Mouse (Mus musculus) neural tube, embryonic 12.5 days (tissue): ENCODE data around the gene Dcun1d5. TPM values are rescaled to one million over a fixed set of nuclear protein-coding genes. Genes with fewer than 3 reads are reported as not detected.
A peak's percentile ranks its signal among the peaks of the same experiment; 100 is the strongest.
"Not testable (repeated sequence)": the region's sequence is repeated elsewhere in the genome, so short reads cannot be mapped to it uniquely, and the experiment has no call there.

ENCODE experiments used
- ATAC-seq: fragments of 200-750 bp; cut with Nextera tagmentation; 2 replicates; pipeline ENCODE4 v1.8.0; 2017; ENCODE audit warnings: low read depth, mild to moderate bottlenecking, moderate TSS enrichment, moderate library complexity; ENCODE audit not compliant: low FRiP score
- H3K27ac ChIP-seq: fragments of 300-500 bp; sonication (generic); 2 replicates; pipeline ENCODE4 v1.5.1; 2016
- H3K27me3 ChIP-seq: fragments of 300-500 bp; sonication (generic); replicated peaks from 2 replicates; pipeline ENCODE4 v1.6.1; 2016; ENCODE audit warnings: mild to moderate bottlenecking
- H3K36me3 ChIP-seq: fragments of 300-500 bp; sonication (generic); 2 replicates; pipeline ENCODE4 v1.6.1; 2016; ENCODE audit warnings: mild to moderate bottlenecking
- H3K4me1 ChIP-seq: fragments of 300-500 bp; sonication (generic); 2 replicates; pipeline ENCODE4 v1.6.1; 2016
- H3K4me2 ChIP-seq: fragments of 300-500 bp; sonication (generic); replicated peaks from 2 replicates; pipeline ENCODE4 v1.6.1; 2016; ENCODE audit warnings: mild to moderate bottlenecking
- H3K4me3 ChIP-seq: fragments of 300-500 bp; sonication (generic); 2 replicates; pipeline ENCODE4 v1.5.1; 2016
- H3K9ac ChIP-seq: fragments of 300-500 bp; sonication (generic); 2 replicates; pipeline ENCODE4 v1.6.1; 2016; ENCODE audit warnings: mild to moderate bottlenecking
- H3K9me3 ChIP-seq: fragments of 300-500 bp; sonication (generic); 2 replicates; pipeline ENCODE4 v1.6.1; 2016; ENCODE audit warnings: mild to moderate bottlenecking
- WGBS: fragments of 180-500 bp; shearing (Covaris S2); methylation state at CpG from one replicate; pipeline ENCODE4 v1.1.7; 2016; 5-methylcytosine and 5-hydroxymethylcytosine counted together
- polyA plus RNA-seq: library from polyadenylated mRNA; unstranded; fragments of >200 nt; fragmentation: Nextera tagmentation; extraction: Ambion mirVana; gene quantifications from 2 replicates; pipeline ENCODE4 v1.2.1, GENCODE M21; 2016

Dcun1d5 gene
- 132 and 143 TPM in 2 replicates for polyA plus RNA-seq

DNA sequence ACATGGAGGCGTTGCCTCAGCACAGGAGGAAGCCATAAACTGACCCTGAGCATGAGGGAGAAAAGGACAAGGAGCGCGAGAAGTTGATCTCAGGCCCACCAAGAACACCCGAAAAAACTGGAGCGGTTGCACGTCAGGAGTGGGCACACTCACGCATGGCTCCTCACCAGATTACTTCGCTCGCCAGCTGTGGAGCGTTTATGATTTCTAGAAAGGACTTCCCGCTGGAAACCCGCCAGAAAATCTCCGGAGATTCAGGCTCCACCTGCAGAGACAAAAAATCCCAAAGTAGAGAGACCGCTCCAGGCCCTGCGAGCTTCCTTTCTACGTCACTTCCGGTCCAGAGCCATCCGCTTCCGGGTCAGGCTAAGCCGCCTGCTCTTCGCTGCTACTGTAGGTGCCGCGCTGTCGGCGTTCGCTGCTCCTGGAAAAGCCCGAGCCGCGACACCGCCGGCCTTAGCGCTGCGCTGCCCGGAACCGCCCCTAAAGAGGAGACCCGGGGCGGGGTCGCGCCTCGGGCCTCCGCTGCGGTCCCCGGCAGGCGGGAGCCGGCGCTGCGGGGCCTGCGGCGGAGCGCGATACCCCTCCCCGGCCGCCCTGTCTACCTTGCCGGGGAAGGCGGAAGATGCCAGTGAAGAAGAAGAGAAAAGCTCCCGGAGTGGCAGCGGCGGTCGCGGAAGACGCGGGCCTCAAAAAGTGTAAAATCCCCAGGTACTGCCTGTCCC is at the start of gene Dcun1d5, which contains the start of gene Dync2h1:
Dcun1d5 (plus strand) TSS at position 349 of the 725 bp plus-strand sequence.
Dync2h1 (minus strand) TSS at position 275 of the 725 bp plus-strand sequence.
- 1% methylated on average over 60 of the region's 62 CpGs for WGBS

GRCm38 (mm10) chr9:7154391-7154790 is 29.9 kb upstream of the Dcun1d5 start:
- Histone ChIP-seq H3K4me2 (no peak overlapping the region), H3K9ac (no peak overlapping the region), H3K4me3 (no peak overlapping the region), H3K9me3 (no peaks in the 10 kb centered on the region), H3K27me3 (no peaks in the 10 kb centered on the region), H3K27ac (no peak overlapping the region), H3K4me1 (no peaks in the 10 kb centered on the region), H3K36me3 (peaks cover 36% of the 10 kb centered on the region)
- WGBS = 92% methylated on average over 2 of the region's 2 CpGs
- no peak for ATAC-seq

More for the DNA sequence above, at the start of gene Dcun1d5, which contains the start of gene Dync2h1:
- Histone ChIP-seq H3K27ac (peak within 1 kb of the TSS; percentile 87), H3K4me3 (peak within 1 kb of the TSS; percentile 94), H3K9me3 (no peaks in the 10 kb centered on the region), H3K27me3 (no peaks in the 10 kb centered on the region), H3K4me1 (peaks cover 13% of the 10 kb centered on the region), H3K9ac (peak within 1 kb of the TSS; percentile 90), H3K36me3 (peaks cover 4% of the 10 kb centered on the region; the same call in 1 of the 2 replicates), H3K4me2 (peak within 1 kb of the TSS; percentile 77)
- ATAC-seq = peak; percentile 100

DNA sequence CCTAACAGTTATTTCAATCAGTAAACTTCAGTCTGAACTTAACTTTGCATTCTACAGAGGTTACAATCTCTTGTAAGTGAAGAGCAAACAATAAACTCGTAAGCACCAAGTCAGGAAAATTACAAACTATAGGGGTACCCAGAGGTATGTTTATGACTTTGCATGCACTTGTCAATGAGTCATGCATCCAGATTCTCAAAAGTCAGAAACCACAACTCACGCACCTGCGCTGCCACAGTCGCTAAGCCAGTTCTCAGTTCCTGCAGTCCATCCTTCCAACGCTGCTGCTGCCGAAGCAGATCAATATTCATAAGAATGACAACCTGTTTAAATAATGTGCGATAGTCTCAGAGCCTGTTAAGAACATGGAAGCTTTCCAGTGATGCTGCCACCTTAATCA is 25.7 kb upstream of the Dcun1d5 start:
- WGBS = 91% methylated on average over 7 of the region's 7 CpGs
- no peak overlapping the region for H3K4me3 ChIP-seq
- no peaks in the 10 kb centered on the region for H3K4me1 ChIP-seq
- no peak for ATAC-seq
- no peak overlapping the region for H3K27ac ChIP-seq
- no peaks in the 10 kb centered on the region for H3K27me3 ChIP-seq
- H3K9me3 ChIP-seq = no peaks in the 10 kb centered on the region
- H3K36me3 ChIP-seq = peaks cover 40% of the 10 kb centered on the region
- H3K4me2 ChIP-seq = no peak overlapping the region
- H3K9ac ChIP-seq = no peak overlapping the region

DNA sequence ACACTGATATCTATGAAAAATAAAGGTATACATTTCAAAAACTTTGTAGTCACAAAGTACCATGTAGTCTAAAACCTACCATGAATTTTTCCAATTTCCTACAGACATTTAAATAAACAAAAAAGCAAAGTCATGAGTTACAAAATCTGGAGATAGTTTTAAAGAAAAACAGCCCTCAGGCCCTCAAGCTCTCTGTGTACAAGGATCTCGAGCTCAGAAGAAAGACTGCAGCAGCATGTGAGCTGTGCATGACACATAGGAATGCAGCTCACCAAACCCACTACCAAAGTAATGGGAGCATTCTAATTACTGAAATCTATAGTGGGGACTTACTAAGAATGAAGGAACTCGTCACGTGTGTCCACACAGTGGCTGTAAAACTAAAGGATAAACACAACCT is 24.6 kb upstream of the Dcun1d5 start:
- no peak overlapping the region for H3K27ac ChIP-seq
- peaks cover 40% of the 10 kb centered on the region for H3K36me3 ChIP-seq
- WGBS = 76% methylated on average over 3 of the region's 3 CpGs
- H3K9me3 ChIP-seq = no peaks in the 10 kb centered on the region
- H3K9ac ChIP-seq = no peak overlapping the region
- no peaks in the 10 kb centered on the region for H3K4me1 ChIP-seq
- ATAC-seq = no peak
- no peak overlapping the region for H3K4me2 ChIP-seq
- H3K27me3 ChIP-seq = no peaks in the 10 kb centered on the region
- no peak overlapping the region for H3K4me3 ChIP-seq

- Histone ChIP-seq H3K36me3 (peaks cover 37% of the 10 kb centered on the region), H3K4me2 (no peak overlapping the region), H3K27ac (no peak overlapping the region), H3K9me3 (no peaks in the 10 kb centered on the region), H3K27me3 (no peaks in the 10 kb centered on the region), H3K4me3 (no peak overlapping the region), H3K9ac (no peak overlapping the region), H3K4me1 (no peaks in the 10 kb centered on the region)
- WGBS = 92% methylated on average over 5 of the region's 5 CpGs
- ATAC-seq = no peak
Observed at GRCm38 (mm10) chr9:7160688-7161087, 23.6 kb upstream of the Dcun1d5 start.

DNA sequence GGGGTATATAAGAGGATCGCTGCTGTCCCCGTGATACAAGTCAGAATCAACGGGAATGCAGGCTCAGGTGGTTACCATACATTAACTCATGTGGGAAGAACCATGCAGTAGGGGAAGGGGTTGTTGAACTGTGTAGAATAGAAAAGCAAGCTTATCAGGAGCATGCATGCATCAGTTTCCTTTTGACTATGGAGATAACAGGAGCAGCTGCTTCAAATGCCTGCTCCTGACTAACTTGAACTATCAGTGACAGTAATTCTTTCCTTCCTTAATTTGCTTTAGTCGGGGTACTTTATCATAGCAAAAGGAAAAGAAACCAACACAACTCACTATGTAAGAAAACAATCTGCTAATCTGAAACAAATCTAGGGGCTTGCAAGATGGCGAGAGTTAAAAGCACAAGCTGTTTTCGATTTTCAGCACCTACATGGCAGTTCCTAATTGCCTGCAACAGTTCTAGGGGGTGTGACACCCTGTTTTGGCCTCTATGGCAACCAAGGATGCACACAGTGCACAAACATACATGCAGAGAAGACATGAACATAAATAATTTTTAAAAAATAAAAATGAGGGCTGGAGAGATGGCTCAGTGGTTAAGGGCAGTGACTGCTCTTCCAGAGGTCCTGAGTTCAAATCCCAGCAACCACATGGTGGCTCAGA is 16.9 kb upstream of the Dcun1d5 start:
- H3K9me3 ChIP-seq = no peaks in the 10 kb centered on the region
- no peak for ATAC-seq
- H3K4me2 ChIP-seq = no peak overlapping the region
- no peak overlapping the region for H3K9ac ChIP-seq
- H3K27me3 ChIP-seq = no peaks in the 10 kb centered on the region
- H3K36me3 ChIP-seq = peaks cover 44% of the 10 kb centered on the region
- 92% methylated on average over 6 of the region's 6 CpGs for WGBS
- no peak overlapping the region for H3K27ac ChIP-seq
- H3K4me3 ChIP-seq = no peak overlapping the region
- H3K4me1 ChIP-seq = no peaks in the 10 kb centered on the region

DNA sequence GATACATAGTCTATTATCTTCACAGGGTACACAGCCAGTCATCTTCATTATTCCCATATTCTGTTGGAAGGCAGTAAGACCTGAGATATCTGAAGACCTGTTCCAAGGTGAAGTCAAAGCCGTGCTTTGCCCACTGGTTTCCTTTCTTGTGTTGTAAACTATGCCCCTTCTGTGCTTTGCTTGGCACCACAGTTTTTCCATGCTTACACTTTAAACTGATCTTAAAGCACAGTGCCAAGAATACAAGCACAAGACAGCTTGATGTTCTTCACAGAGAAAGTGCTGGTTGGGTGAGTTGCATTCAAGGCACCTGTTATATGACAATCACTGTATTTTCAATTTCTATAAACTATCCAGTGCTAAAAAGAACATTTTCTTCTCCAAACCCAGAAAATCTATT is 10.6 kb upstream of the Dcun1d5 start:
- WGBS = 98% methylated on average over 1 of the region's 1 CpGs
- ATAC-seq = no peak
- H3K4me1 ChIP-seq = 0 out of 2 replicates have a peak, but pooled peaks cover 3% of the 10 kb centered on the region

DNA sequence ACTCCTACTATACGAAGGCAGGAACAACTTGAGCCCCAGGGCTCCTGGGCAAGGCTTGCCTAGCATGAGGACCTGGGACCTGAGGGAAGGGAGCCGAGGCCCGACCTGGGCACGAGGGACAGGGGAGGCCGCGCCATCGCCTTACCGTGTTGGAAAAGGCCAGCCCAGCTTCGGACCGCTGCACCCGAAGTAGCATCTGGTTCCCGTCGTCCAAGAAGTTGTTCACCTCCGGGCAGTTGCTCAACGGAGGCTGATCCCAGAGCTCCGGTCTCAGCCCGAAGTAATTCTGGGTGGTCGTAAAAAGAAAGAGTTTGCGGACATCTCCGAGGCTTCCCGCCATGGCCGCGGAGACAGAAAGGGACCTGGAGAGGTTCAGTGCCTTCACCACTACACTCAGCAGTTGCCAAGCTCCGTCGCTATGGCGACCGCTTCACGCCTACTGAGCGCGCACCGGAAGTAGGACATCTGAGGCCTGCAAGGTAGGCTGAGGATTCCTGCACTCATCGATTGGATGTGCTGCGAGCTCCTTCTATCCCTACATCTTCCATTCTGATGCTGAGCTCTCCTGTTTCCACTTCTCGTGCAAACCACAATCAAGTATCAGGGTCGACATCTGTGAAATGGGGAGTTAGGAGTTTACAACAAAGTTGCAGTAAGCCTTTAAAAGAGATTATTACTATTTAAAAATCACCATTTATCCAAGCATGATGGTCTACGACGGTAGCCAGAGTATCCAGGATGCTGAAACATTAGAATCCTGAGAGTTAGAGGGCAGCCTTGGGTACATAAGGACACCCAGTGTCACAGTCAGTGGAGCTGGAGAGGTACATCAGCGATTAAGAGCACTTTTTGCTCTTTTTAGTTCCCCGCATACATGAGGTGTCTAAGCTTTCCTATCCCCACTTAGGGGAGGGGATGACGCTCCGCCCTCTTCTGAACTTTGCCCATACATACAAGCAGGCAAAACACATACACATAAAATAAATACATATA is 7.4 kb upstream of the Dcun1d5 start:
- H3K4me1 ChIP-seq = 0 out of 2 replicates have a peak, but pooled peaks cover 3% of the 10 kb centered on the region
- WGBS = 10% methylated on average over 41 of the region's 41 CpGs
- ATAC-seq = peak; percentile 100

More for the DNA sequence above, 10.6 kb upstream of the Dcun1d5 start:
- no peak overlapping the region for H3K4me3 ChIP-seq
- no peaks in the 10 kb centered on the region for H3K27me3 ChIP-seq
- H3K9ac ChIP-seq = no peak overlapping the region
- peaks cover 18% of the 10 kb centered on the region for H3K36me3 ChIP-seq
- no peak overlapping the region for H3K4me2 ChIP-seq
- H3K27ac ChIP-seq = no peak overlapping the region
- H3K9me3 ChIP-seq = no peaks in the 10 kb centered on the region

GRCm38 (mm10) chr9:7184897-7185291 is 574 bp downstream of the Dcun1d5 start:
- peaks cover 8% of the 10 kb centered on the region for H3K36me3 ChIP-seq
- H3K9ac ChIP-seq = peak overlapping the region; percentile 90
- H3K4me3 ChIP-seq = peak overlapping the region; percentile 94
- peaks cover 13% of the 10 kb centered on the region for H3K4me1 ChIP-seq
- no peaks in the 10 kb centered on the region for H3K27me3 ChIP-seq
- H3K27ac ChIP-seq = no peak overlapping the region
- H3K9me3 ChIP-seq = no peaks in the 10 kb centered on the region
- WGBS = 0% methylated on average over 28 of the region's 31 CpGs
- peak; percentile 80 for ATAC-seq
- H3K4me2 ChIP-seq = peak overlapping the region; percentile 77

More for the DNA sequence above, 7.4 kb upstream of the Dcun1d5 start:
- H3K4me3 ChIP-seq = peak overlapping the region; percentile 56
- peaks cover 8% of the 10 kb centered on the region for H3K36me3 ChIP-seq
- H3K4me2 ChIP-seq = peak overlapping the region; percentile 87
- H3K9ac ChIP-seq = peak overlapping the region; percentile 54
- no peaks in the 10 kb centered on the region for H3K9me3 ChIP-seq
- no peak overlapping the region for H3K27ac ChIP-seq
- no peaks in the 10 kb centered on the region for H3K27me3 ChIP-seq

DNA sequence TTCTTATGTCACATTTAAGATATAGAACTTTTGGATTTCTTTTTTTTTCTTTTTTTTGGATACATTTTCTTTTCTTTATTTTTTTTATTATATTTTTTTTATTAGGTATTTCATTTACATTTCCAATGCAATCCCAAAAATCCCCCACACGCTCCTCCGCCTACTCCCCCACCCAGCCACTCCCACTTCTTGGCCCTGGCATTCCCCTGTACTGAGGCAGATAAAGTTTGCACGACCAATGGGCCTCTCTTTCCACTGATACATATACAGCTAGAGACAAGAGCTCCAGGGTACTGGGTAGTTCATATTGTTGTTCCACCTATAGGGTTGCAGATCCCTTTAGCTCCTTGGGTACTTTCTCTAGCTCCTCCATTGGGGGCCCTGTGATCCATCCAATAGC is 6.4 kb downstream of the Dcun1d5 start:
- not testable (repeated sequence) for H3K4me2 ChIP-seq, H3K9me3 ChIP-seq, ATAC-seq, H3K9ac ChIP-seq, H3K4me3 ChIP-seq, H3K4me1 ChIP-seq, H3K27ac ChIP-seq, H3K27me3 ChIP-seq
- H3K36me3 ChIP-seq = peaks cover 11% of the 10 kb centered on the region
- WGBS = 99% methylated on average over 3 of the region's 3 CpGs

GRCm38 (mm10) chr9:7216240-7216639 is 31.9 kb downstream of the Dcun1d5 start:
- no peak overlapping the region for H3K9ac ChIP-seq
- H3K27ac ChIP-seq = no peak overlapping the region
- H3K4me1 ChIP-seq = no peaks in the 10 kb centered on the region
- H3K9me3 ChIP-seq = no peaks in the 10 kb centered on the region
- H3K4me3 ChIP-seq = no peak overlapping the region
- 52% methylated on average over 2 of the region's 2 CpGs for WGBS
- ATAC-seq = no peak
- no peaks in the 10 kb centered on the region for H3K27me3 ChIP-seq
- peaks cover 8% of the 10 kb centered on the region for H3K36me3 ChIP-seq
- H3K4me2 ChIP-seq = no peak overlapping the region
